Mouse (Mus musculus) cerebellum, postnatal 14 days (tissue): ENCODE data around the gene Gga1.
"Not testable (repeated sequence)": the region's sequence is repeated elsewhere in the genome, so short reads cannot be mapped to it uniquely, and the experiment has no call there.

Experiments used
- DNase-seq, 2 experiments: peaks; one replicate each; pipeline ENCODE4 v3.0.0; 2021; ENCODE audit warnings: mixed read lengths in 2 of 2

The Gga1 gene

GRCm38 (mm10) chr15:78845867-78846266, 31.1 kb upstream of the Gga1 start:
- no peak for DNase-seq

- DNase-seq: no peak
Measured at GRCm38 (mm10) chr15:78846352-78846751, 30.6 kb upstream of the Gga1 start.

GRCm38 (mm10) chr15:78846805-78847204, 30.2 kb upstream of the Gga1 start:
- not testable (repeated sequence) for DNase-seq

GRCm38 (mm10) chr15:78848467-78848866, 28.5 kb upstream of the Gga1 start:
- peak; percentile 78 to 90 for DNase-seq

- no peak for DNase-seq
Measured at GRCm38 (mm10) chr15:78849485-78849884, 27.5 kb upstream of the Gga1 start.

GRCm38 (mm10) chr15:78850059-78850824, 26.7 kb upstream of the Gga1 start:
- DNase-seq: no peak

- no peak for DNase-seq
Measured at GRCm38 (mm10) chr15:78850944-78851343, 26.0 kb upstream of the Gga1 start.

- DNase-seq: peak; percentile 96 to 98
Measured at GRCm38 (mm10) chr15:78851505-78852153, 25.4 kb upstream of the Gga1 start.

- DNase-seq: no peak
Measured at GRCm38 (mm10) chr15:78855303-78855965, 21.6 kb upstream of the Gga1 start, which contains the start of gene Lgals2. TSS of gene Lgals2 (minus strand) at chr15:78855529.

- peak; percentile 61 to 65 for DNase-seq
Measured at GRCm38 (mm10) chr15:78857009-78857408, 20.0 kb upstream of the Gga1 start.

GRCm38 (mm10) chr15:78859311-78859710, 17.7 kb upstream of the Gga1 start:
- peak; percentile 65 to 75 for DNase-seq

GRCm38 (mm10) chr15:78859714-78860113, 17.3 kb upstream of the Gga1 start:
- no peak for DNase-seq

GRCm38 (mm10) chr15:78862280-78862679, 14.7 kb upstream of the Gga1 start:
- DNase-seq: no peak

GRCm38 (mm10) chr15:78863154-78863553, 13.8 kb upstream of the Gga1 start:
- DNase-seq: no peak

GRCm38 (mm10) chr15:78863852-78864253, 13.1 kb upstream of the Gga1 start:
- no peak for DNase-seq

GRCm38 (mm10) chr15:78868398-78868797, 8.6 kb upstream of the Gga1 start:
- no peak for DNase-seq

GRCm38 (mm10) chr15:78868826-78869233, 8.2 kb upstream of the Gga1 start:
- no peak for DNase-seq

GRCm38 (mm10) chr15:78869775-78870174, 7.2 kb upstream of the Gga1 start:
- DNase-seq: peak; percentile 70 to 73

- DNase-seq: no peak
Measured at GRCm38 (mm10) chr15:78872021-78872608, 4.9 kb upstream of the Gga1 start.

- peak; percentile 36 to 56 for DNase-seq
Measured at GRCm38 (mm10) chr15:78873803-78874435, 3.1 kb upstream of the Gga1 start.

- DNase-seq: no peak
Measured at GRCm38 (mm10) chr15:78874989-78875388, 2.0 kb upstream of the Gga1 start.

GRCm38 (mm10) chr15:78875537-78875936, 1.5 kb upstream of the Gga1 start:
- no peak for DNase-seq

GRCm38 (mm10) chr15:78876258-78876696, 713 bp upstream of the Gga1 start:
- DNase-seq: peak; percentile 92 to 96
